Mouse (Mus musculus) v-Abl transformed pro-B cells (cell line): ENCODE measurements around the gene Ift46.
"Not testable (repeated sequence)": the region's sequence is repeated elsewhere in the genome, so short reads cannot be mapped to it uniquely, and the experiment has no call there.

ENCODE experiments used
- in situ Hi-C, 2 experiments: fragments of 400-800 bp; cut with MboI; formaldehyde crosslinking; loops; one replicate each; pipeline ENCODE4 v1.15.1; 2025; ENCODE audit not compliant: unreplicated experiment in 2 of 2

The Ift46 gene

GRCm38 (mm10) chr9:44734524-44735494 is 32.9 kb upstream of the Ift46 start, which contains the start of gene Phldb1:
Gene Phldb1 (minus strand): TSS chr9:44735198.
- in situ Hi-C loops = no loop called here

DNA sequence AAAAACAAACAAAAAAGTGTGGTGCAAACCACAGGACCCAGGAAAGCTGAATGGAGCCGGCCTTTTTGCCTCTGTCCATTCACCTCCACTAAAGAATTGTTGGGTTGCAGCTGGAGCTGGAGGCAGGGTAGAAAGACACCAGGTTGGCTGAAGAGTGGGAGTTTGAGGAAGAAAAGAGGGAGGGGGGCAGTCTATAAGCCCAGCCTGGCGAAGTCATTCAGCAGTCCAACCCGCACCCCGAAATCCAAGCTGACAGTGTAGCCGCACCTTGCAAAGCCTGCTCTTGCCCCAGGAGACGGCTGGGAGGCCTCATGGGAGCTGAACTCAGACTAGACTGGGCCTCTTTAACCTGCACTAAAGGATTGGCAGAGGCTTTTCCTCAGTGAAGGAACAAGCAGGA is 31.8 kb upstream of the Ift46 start:
- in situ Hi-C loops = no loop called here

- in situ Hi-C loops = no loop called here
Observed at GRCm38 (mm10) chr9:44736301-44736700, 31.4 kb upstream of the Ift46 start.

GRCm38 (mm10) chr9:44737240-44737949 is 30.3 kb upstream of the Ift46 start:
- in situ Hi-C loops = no loop called here

DNA sequence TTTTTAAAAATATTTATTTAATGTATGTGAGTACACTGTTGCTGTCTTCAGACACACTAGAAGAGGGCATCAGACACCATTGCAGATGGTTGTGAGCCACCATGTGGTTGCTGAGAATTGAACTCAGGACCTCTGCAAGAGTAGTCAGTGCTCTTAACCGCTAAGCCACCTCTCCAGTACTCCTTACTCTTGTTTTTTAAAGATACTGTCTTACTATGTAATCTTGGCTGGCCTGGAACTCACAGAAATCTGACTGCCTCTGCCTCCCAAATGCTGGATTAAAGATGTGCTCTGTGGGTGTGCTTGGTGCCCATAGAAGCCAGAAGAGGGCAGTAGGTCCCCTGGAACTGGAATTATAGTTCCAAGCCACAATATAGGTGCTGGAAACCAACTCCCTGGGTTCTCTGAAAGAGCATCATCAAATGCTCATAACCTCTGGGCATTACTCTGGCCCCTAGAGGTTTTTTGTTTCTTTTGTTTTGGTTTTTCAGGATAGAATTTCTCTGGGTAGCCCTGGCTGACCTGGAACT is 27.0 kb upstream of the Ift46 start:
- in situ Hi-C loops = no loop called here

DNA sequence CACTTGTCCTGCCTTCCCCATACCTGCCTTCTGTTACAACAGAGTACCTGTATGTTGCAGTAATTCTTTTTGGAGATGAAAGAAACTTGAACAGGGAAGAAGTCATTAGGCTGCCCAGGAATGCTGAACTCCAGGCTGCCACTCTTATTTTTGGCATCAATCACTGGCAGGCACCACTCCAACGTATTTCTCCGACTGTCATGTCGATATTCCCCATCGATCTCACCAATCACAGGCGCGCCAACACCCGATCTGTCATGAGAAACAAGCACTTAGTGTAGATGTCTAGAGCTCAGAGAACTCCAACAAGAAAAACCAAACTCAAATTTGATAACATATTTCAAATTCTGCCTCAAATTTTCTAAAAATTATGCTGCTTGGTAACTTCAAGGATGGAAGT is 22.3 kb upstream of the Ift46 start:
- in situ Hi-C loops = loop anchor here in 1 of 2 experiments (5.0 kb wide), 1 partner anchor 67 kb away; no protein-coding TSS in a partner anchor

DNA sequence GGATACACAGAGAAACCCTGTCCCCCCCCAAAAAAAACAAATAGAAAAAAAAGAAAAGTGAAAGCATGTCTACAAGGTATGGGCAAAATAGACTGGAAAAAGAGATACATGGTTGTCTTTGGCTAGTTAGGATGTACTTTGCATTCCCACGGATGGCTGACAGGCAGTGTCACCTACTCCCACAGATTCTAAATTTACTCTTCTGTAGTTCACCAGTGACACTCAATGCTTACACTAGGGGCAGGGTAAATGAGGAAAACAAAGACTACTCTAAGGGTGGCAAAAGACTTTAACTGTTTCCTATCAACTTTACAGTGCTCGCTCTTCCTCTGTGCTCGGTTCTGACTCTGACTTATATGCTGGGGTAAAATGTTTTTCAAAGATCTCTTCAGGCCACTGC is 21.0 kb upstream of the Ift46 start:
- in situ Hi-C loops = loop anchor here in 1 of 2 experiments (5.0 kb wide), 1 partner anchor 66 kb away; no protein-coding TSS in a partner anchor

DNA sequence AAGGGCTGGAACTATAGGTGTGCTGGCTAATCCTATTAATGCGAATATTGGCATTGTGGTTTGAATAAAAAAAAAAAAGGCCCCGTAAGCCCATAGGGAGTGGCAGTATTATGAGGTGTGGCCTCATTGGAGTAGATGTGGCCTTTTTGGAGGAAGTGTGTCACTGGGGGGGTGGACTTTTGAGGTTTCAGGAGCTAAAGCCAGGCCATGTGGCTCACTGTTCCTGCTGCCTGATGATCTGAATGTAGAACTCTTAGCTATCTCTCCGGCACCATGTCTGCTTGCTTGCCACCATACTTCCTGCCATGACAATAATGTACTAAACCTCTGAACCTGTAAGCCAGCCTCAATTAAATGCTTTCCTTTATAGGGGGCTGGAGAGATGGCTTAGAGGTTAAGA is 20.4 kb upstream of the Ift46 start:
- in situ Hi-C loops = loop anchor here in 1 of 2 experiments (5.0 kb wide), 1 partner anchor 65 kb away; no protein-coding TSS in a partner anchor

DNA sequence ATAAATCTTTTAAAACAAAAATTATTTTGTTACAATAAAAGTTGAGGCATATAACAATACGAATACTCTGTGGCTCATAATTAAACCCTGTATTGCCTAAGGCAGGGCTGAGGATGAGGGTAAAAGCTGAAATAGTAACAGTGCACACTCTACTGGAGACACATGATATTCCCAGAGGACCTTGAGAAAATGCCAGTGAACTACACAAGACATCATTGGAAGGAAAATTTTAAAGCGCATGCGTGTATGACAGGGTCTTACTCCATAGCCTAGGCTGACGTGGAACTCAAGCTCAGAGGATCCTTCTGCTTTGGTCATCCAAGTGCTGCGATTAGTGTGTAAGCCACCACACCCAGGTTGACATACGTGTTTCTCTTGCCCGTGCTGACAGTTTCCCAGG is 19.2 kb upstream of the Ift46 start:
- in situ Hi-C loops = loop anchor here in 1 of 2 experiments (5.0 kb wide), 1 partner anchor 64 kb away; no protein-coding TSS in a partner anchor

DNA sequence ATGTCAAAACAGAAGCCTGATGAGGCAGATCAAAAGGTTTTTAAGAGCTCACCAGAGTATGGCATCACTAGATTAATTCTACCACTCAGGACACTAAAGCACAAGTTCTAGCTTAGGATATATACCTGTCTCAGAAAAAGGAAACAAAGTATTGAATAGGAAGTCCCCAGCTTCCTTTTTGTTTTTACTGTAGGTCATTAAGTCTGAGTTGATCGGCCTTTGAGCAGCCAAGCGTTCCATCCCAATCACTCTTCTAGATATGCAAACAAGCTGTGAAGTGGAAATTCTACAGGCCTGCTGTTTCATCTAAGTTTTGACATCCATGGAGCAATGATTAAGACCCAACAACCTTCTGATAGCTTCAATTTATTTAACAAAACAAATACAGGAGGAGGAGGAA is 6.8 kb upstream of the Ift46 start:
- in situ Hi-C loops = no loop called here

DNA sequence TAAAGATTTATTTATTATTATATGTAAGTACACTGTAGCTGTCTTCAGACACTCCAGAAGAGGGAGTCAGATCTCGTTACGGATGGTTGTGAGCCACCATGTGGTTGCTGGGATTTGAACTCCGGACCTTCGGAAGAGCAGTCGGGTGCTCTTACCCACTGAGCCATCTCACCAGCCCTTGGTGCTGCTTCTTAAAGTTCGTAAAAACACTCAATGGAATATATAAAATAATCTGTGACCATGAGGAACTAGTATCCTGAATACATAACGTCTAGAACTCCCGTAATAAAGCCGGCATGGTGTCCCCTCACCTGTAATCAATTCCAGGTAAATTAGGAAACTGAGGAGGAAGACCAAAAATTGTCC is 304 bp downstream of the Ift46 start:
- in situ Hi-C loops = not testable (repeated sequence)

DNA sequence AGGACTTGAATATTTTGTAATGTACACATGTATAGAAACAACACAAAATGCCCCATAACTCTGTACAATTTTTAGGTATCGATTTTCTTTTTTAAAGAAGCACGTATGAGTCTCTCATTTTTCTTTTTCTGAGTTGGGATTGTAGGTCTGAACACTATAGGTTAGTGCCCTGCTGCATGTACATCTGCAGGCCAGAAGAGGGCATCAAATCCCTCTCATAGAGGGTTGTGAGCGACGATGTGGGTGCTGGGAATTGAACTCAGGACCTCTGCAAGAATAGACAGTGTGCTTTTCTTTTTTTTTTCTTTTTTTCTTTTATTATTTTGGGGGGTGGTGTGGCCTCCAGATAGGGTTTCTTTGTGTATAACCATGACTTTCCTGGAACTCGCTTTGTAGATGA is 3.7 kb downstream of the Ift46 start:
- in situ Hi-C loops = no loop called here

DNA sequence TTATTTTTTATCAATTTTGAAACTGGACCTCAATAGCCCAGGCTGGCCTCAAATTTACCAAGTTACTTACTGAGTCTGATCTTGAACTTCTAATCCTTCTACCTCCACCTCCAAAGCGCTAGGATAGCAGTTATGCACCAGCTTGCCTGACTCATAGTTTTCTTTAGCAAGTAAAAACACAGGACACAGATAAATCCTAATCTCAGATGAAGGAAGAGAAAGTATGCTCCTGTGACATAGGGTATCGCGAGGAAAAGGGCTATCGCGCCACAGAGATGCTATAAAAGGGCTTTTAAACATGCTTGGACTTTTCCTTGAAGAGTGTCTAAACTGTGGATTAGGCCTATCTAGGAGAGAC is 4.7 kb downstream of the Ift46 start:
- in situ Hi-C loops = no loop called here

DNA sequence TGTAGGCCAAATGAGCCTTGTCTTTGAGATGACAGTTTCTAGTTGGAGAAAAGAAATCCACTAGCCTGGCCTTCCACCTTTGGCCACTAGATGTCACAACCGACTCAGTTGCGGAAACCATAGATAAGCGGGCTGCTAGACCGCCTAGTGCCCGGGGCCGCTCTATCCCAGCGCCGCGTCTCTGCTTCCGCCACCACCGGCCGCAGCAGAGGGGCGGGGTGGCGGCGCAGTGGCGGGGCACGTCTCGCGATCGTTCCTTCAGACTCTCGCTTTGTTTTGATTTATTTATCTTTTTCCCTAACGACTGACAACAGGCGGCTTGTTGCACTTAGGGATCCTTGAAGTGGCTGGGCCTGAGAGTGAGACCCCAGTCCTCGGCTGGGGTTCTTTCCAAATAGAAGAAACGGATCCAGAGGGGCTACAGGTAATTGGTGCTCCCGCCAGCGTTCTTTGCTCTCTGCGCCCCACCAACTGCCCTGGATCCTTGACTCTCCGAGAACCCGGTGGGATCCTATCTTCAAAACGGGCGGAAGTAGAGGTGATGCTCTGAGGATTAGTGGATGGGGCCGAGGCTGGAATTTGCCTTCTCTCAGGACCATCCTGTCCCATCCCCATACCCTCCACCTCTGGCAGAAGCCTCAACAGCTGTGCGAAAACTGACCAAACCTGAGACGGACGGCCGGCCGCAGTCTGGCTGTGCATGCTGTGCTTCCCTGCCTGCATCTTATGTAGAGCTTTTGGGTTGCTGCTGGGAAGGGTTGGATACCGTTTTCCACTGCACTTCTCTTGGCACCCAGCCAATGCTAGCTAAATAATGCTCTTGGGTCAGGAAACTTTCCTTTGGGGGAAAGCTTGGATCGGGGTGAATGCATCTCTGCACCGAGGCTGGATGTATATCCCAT is 5.3 kb downstream of the Ift46 start:
- in situ Hi-C loops = no loop called here

GRCm38 (mm10) chr9:44792842-44793241 is 25.1 kb downstream of the Ift46 start:
- in situ Hi-C loops = no loop called here

DNA sequence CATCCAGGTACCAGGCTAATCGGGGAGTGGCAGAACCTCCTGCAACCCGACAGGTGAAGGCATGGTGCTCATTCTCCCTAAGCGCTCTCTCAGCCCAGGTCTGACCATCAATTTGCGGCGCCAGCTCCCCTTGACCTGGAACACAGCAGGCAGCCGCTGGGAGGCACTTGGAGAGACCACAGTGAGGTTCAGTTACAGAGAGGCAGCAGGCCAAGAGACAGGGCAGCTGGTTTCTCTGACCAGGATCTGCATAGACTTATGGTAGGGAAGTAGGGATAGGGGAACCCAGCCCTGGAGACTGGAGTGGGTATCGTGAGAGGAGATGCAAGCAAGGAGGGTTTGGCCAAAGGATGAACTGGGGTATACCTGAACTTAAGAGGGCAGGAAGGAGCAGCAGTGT is 30.6 kb downstream of the Ift46 start:
- in situ Hi-C loops = no loop called here

DNA sequence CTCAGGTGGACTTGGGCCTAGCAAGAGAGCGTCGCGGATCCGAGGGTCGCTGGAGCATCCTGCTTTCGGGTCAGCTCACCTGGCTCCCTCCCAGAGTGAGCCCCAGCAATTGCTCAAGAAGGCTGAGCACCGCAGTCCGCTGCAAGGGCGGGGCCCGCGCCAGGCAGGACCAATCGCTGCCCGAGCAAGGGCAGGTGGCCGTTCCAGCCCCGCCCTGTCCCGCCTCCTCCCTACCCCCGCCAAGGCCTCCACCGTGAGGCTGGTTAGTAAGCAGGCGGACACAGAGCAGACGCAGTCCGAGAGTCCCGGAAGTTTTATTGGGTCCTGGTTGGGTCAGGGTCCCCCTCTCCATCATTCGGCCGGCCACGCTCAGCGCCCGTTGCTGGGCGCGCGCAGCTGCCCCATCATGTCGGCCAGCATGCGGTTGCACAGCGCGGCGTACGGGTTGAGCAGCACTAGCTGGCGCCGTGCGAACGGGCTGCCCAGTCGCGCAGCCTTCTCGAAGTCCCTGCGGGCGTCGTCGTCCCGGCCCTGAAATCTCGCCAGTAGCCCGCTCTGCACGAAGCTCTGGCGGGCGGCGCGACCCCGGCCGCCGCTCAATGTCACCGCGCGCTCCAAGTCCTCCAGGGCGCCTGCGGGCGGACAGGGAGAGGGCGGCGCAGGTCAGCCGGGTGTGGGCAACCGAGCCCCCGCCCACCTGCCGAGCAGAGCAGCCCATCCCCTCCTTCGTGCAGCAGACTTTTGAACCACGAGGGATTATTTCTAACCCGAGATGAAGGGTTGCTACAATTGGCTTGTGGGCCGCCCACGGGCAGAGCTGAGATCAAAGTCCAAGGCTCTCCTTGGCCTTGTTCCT is 31.6 kb downstream of the Ift46 start, which contains the start of gene Tmem25:
Gene Tmem25, minus strand, starts transcription at position 206 of the 856 bp plus-strand sequence.
- in situ Hi-C loops = no loop called here

DNA sequence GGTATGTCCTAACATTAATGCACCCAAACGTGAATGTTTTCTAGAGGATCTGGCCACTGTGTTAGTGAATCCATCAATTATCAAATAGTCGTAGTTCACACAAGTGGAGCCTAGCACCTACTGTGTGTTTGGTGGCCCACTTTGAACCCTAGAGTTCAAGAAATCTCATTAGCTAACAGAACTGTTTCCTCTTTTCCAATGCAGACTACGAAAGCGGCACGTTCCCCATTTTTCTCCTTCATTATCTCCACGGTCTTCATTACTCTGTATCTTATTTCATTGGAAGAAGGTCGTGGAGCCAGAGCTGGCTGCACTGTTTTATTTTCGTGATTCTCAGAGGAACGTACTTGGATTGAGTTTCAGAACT is 32.2 kb downstream of the Ift46 start:
- in situ Hi-C loops = no loop called here

- in situ Hi-C loops = no loop called here
Observed at GRCm38 (mm10) chr9:44801669-44802068, 34.0 kb downstream of the Ift46 start.
